Mouse (Mus musculus): ENCODE data around the gene Chd4.
A peak's percentile ranks its signal among the peaks of the same experiment; 100 is the strongest.
"Not testable (repeated sequence)": the region's sequence is repeated elsewhere in the genome, so short reads cannot be mapped to it uniquely, and the experiment has no call there.

The Chd4 gene

DNA sequence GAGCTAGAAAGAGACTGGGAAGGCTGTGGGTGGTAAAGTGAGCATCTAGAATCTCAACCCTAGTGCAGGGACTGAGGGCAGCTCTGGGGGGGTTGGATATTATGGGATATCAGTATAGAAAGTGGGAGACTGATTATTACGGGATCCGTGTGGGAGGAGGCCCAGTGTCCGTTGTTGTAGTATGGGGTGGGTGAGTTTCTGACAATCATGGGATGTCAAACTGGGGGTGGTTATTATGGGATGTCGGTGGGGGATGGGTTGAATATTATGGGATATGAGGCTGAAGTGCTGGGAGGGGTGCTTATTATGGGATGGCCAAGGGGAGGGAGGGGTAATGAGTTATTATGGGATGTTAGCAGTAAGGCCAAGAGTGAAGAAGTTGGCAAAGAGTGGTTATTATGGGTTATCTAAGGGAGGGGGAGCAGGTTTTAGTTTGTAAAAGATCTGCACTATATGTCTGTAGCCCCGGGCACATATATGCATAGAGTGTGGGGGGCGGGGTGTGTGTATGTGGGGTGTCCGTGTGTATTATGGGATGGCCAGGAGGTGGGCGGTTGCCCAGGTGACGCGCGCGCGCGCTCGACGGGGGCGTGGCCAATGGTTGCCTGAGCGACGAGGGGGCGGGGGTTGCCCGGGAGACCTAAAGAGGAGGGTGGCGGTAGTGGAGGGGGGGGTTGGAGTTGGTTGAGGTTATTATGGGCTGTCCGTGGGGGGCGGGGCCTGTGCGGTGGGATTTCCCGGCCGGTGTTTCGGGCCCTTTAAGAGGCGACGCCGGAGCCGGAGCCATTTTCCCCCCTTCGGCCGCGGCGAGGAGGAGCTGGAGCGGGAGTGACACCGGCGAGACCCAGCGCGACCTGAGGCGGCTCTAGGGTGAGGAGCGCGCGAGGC, at the start of gene Chd4:
Chd4 (plus strand) TSS at position 591 of the 888 bp plus-strand sequence.
- peak; percentile 82 for DNase-seq (ENCODE audit: low read depth, low spot score)

DNA sequence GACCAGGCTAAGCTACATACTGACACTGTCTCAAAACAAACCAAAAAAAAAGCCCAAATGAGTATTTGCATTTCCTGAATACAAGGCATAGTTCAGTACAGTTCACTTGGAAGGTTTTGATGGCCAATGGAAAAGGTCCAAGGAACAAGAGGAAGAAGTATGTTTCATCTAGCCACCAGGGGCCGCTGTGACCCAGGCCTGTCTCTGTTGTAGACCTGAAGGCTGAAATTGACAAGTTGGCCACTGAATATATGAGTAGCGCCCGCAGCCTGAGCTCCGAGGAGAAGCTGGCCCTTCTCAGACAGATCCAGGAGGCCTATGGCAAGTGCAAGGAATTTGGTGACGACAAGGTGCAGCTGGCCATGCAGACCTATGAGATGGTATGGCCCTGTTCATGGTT, 49.1 kb upstream of the Chd4 start:
- DNase-seq (ENCODE audit: low read depth, low spot score), result peak; percentile 36

GRCm38 (mm10) chr6:125049678-125050077, 46.1 kb upstream of the Chd4 start, which contains the start of gene Acrbp:
Gene Acrbp, plus strand, starts transcription at chr6:125049689.
- DNase-seq (ENCODE audit: low read depth, low spot score), result no peak

DNA sequence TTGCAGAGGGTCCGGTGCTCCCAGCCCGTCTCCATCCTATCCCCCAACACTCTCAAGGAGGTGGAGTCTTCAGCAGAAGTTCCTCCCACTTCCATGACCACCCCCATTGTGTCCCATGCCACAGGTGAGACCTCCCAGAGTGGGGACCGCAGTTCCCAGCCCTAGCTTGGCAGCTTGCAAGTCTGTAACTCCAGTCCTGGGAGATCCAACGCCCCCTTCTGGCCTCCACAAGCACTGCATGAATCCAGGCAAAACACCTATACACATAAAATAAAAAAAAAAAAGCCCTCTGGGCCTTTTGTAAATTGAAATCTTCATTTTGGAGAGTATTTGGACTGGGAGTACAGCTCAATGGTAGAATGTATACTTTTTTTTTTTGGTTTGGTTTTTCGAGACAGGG, 44.5 kb upstream of the Chd4 start:
- no peak for DNase-seq (ENCODE audit: low read depth, low spot score)

- no peak for DNase-seq (ENCODE audit: low read depth, low spot score)
Observed at GRCm38 (mm10) chr6:125061493-125061892, 34.3 kb upstream of the Chd4 start.

- DNase-seq (ENCODE audit: low read depth, low spot score), result no peak
Observed at GRCm38 (mm10) chr6:125062511-125062910, 33.3 kb upstream of the Chd4 start.

DNA sequence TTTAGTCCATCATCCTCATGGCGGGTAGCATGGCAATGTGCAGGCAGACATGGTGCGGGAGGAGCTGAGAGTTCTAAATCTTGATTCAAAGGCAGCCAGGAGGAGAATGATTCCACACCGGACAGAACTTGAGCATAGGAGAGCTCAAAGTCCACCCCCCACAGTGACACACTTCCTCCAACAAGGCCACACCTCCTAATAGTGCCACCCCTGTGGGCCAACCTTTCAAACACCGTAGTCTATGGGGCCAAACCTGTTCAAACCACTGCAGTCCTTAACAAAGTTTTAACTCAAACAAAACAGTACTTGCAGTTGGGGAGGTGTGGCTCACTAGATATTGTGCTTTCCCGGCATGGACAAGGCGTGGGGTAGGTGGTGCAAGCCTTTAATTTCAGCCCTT, 31.9 kb upstream of the Chd4 start:
- DNase-seq (ENCODE audit: low read depth, low spot score), result no peak

GRCm38 (mm10) chr6:125065223-125065622, 30.6 kb upstream of the Chd4 start:
- not testable (repeated sequence) for DNase-seq (ENCODE audit: low read depth, low spot score)

DNA sequence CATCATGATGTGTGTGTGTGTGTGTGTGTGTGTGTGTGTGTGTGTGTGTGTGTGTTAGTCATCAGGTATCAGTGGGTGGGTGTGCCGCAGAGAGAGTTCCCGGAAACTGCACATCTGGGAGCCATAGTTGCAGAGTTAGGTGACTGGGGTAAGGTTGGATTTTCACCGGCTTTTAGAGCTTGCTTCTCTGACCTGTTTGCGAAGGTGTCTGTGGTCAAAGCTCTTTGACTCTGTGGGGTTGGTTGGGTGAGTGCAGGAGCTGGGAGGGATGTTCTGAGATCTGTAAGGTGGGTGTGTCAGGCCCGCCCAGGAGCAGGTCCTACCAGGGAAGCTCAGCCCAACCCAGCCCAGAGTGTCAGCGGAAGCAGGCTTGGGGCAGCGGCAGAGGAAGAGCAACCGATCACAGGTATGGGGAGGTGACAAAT, 28.2 kb upstream of the Chd4 start, which contains the start of gene Lpar5:
Lpar5 (plus strand) TSS at position 350 of the 425 bp plus-strand sequence.
- no peak for DNase-seq (ENCODE audit: low read depth, low spot score)

DNA sequence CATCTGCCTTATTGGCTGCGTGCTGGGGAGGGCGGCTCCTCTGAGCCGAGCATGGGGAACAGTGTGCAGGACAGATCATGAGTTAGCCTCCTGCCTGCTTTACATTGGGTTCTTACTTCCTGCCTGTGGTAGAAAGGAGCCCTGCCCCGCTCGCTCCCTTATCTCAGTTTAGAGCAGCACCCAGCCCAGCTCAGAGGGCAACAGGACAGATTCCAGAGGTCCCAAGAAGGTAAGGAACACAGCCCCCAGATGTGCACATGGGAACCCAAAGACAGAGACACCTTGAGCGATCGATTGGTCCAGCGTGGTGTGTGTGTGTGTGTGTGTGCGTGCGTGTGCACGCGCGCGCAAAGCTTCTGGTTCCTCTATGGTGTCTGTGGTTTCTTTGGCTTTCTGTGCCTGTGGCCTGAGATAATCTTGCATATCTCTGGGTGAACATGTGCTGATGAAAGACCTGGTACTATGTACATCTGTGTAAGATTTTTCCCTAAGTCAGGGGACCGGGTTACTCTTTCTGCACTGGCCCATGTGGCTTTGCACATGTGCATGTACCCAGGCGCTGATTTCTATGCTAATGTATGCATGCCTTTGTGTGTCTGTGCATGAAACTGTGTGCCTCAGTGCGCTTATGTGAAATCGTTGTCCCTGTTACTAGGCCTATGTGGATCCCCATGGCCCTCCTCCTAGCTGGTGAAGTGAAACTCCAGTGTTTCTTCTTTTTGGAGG, 24.4 kb upstream of the Chd4 start:
- no peak for DNase-seq (ENCODE audit: low read depth, low spot score)

- DNase-seq (ENCODE audit: low read depth, low spot score), result no peak
Observed at GRCm38 (mm10) chr6:125071896-125072279, 23.9 kb upstream of the Chd4 start.

DNA sequence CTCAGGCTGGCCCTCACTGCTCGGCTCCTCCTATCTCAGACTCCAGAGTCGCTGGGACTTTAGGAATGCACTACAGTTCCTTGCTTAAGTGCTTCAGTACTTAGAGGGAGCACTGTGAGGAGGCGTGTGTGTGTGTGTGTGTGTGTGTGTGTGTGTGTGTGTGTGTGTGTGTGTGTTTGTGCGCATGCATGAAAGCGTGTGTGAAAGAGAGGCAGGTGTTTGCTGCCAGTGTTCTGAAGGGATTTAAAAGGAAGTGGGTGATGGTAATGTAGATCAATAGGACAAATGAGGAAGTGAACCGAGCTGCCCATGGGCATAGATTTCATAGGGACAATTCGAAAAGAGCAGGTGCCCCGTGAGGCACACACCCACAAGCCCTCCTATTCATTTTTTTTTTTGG, 22.0 kb upstream of the Chd4 start:
- DNase-seq (ENCODE audit: low read depth, low spot score), result no peak

DNA sequence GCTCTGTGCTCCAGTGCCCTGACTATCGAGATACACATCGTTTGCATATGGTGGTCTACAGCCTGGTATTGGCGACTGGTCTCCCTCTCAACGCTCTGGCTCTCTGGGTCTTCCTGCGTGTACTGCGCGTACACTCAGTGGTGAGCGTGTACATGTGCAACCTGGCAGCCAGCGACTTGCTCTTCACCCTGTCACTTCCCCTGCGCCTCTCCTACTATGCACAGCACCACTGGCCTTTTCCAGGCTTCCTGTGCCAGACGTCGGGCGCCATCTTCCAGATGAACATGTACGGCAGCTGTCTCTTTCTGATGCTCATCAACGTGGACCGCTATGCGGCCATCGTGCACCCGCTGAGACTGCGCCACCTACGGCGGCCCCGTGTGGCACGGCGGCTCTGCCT, 14.4 kb upstream of the Chd4 start:
- DNase-seq (ENCODE audit: low read depth, low spot score), result no peak

GRCm38 (mm10) chr6:125081797-125082560, 13.8 kb upstream of the Chd4 start:
- peak; percentile 78 for DNase-seq (ENCODE audit: low read depth, low spot score)

GRCm38 (mm10) chr6:125082801-125083386, 12.9 kb upstream of the Chd4 start:
- DNase-seq (ENCODE audit: low read depth, low spot score), result no peak

DNA sequence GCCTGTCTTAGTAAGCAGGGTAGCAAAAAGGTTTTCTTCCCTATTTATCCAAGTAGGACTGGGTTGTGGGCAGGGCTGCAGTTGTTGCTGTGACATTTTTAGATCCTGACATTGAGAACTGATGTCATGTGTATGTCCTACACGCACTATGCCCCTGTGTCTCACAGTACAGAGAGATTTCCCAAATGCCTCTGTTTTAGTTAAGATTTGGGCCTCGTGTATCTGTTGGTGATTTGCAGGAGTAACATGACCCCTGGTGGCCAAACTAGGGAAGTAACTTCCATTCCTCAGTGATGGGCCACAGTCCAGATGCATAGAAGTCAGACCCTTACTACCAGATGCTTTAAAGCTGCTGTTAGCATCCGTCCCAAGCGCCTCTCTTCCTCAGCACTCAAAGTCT, 11.4 kb upstream of the Chd4 start:
- no peak for DNase-seq (ENCODE audit: low read depth, low spot score)

GRCm38 (mm10) chr6:125087937-125088336, 7.8 kb upstream of the Chd4 start:
- DNase-seq (ENCODE audit: low read depth, low spot score), result no peak

DNA sequence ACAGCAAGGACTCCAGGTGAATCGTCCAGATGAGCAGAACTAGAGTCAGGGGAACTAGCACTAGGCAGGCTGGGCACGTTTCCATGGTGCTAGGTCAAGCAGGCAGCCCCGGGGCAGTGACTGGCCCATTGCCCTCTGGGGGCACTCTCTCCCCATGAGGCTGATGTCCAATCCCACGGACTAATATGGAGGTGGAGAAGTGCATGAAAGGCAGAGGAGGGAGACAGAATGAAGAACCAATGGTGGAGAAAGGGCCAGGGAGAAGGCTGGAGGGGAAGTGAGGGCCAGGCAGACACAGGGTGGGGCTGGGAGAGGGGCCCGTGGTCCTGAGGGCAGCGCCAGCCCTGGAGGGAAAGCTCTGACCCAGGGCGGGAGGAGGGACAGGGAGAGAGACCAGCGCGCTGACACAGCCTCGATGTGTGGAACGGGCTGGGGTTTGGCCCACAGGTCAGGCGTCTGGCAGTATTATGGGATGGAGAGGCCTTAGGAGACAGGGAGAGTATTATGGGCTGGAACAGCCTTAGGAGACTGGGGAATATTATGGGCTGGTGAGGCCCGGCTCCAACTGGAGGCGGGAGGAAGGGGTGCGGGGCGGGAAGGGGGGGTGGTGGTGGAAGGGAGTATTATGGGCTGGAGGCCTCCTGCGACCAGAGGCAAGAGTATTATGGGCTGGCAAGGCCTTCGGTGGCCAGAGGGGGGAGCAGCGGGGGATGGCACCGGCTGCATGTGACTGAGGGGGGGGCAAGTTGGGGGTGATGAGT, 7.0 kb upstream of the Chd4 start:
- peak; percentile 81 for DNase-seq (ENCODE audit: low read depth, low spot score)

DNA sequence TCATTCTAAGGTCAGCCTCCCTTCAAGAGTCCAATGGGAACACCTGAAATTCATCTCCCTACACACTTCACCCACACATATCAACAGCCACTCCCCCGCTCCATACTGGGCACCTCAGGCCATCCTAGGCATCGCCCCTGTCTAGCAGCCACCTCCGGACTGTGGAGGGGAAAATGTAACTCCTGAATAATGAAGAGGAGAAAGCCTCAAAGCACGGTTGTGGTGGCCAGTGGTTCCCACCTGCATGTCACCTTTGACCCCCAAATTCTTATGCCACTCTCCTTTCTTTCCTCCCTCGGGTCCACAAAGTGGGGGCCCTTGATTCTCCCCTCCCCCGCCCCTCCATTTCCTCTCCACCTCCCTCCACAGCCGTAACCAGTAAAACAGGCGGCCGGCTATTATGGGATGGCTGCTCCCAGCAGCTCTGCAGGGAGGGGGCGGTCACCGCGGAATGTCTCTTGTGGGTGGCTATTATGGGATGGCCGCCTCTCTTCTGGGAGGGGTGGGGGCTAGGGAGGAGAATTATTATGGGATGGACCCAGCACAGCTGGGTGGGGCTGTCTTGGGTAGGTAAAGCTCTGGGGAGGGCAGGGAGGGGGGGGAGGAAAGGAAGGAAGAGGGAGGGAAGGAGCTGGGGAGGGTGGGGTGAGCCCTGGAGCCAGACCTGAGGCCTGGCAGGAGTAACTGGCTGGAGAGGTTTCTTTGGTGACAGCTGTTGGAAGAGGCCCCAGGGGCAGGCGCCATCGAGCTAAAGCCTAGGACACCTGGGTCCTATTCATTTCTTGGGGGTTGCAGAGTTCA, 6.1 kb upstream of the Chd4 start:
- DNase-seq (ENCODE audit: low read depth, low spot score), result peak; percentile 50
